Mouse (Mus musculus): ENCODE data around the gene Nrm. TPM values are rescaled to one million over a fixed set of nuclear protein-coding genes. Genes with fewer than 3 reads are reported as not detected.
"Not testable (repeated sequence)": the region's sequence is repeated elsewhere in the genome, so short reads cannot be mapped to it uniquely, and the experiment has no call there.

Nrm gene
- total RNA-seq, 1 experiment, result 24.7 TPM

- in situ Hi-C loops (cut with MboI; ENCODE audit: low sequenced_read_pairs in 2 of 2, unreplicated experiment in 2 of 2), result no loop called here
- Histone ChIP-seq H3K9ac (ENCODE audit: insufficient read depth, low read depth, low read length, poor library complexity, severe bottlenecking) (peak overlapping the region; percentile 87), H3K9me3 (ENCODE audit: control insufficient read depth, insufficient read depth, low read depth, low read length) (no peaks in the 10 kb centered on the region), H3K4me3 (ENCODE audit: insufficient read depth in 1 of 2, low read depth in 1 of 2, low read length in 2 of 2, poor library complexity in 1 of 2, severe bottlenecking in 1 of 2) (peak overlapping the region; percentile 88 to 96), H3K4me1 (ENCODE audit: control insufficient read depth in 2 of 2, insufficient read depth in 2 of 2, low read length in 2 of 2, poor library complexity in 1 of 2) (peaks cover 6 to 8% of the 10 kb centered on the region in 2 experiments; a peak in 3 of 4 replicates), H3K27ac (ENCODE audit: insufficient read depth, low read depth, low read length, poor library complexity, severe bottlenecking) (peak overlapping the region; percentile 83), H3K36me3 (ENCODE audit: control insufficient read depth, insufficient read depth, low read length, poor library complexity, severe bottlenecking) (peaks cover 35% of the 10 kb centered on the region)
- DNase-seq (ENCODE audit: low read depth, low spot score), result peak; percentile 91
- TF ChIP-seq ZNF384 (IDR thresholded peaks at IDR 0.05; ENCODE audit: low read depth, low read length), result no peak
- no peak for TF ChIP-seq CHD2 (IDR thresholded peaks at IDR 0.05; ENCODE audit: low read depth, low read length)
- no peak for TF ChIP-seq HCFC1 (IDR thresholded peaks at IDR 0.05; ENCODE audit: borderline replicate concordance, insufficient read depth, low read length)
- no peak for TF ChIP-seq MAFK (IDR thresholded peaks at IDR 0.05; ENCODE audit: insufficient read depth, low read depth, low read length)
- TF ChIP-seq ZC3H11A (IDR thresholded peaks at IDR 0.05; ENCODE audit: borderline replicate concordance, low read depth, low read length), result no peak
These were observed 24.1 kb upstream of the Nrm start for GRCm38 (mm10) chr17:35836991-35837422.

GRCm38 (mm10) chr17:35837487-35837886 lies 23.6 kb upstream of the Nrm start:
- H3K4me1 ChIP-seq (ENCODE audit: control insufficient read depth in 2 of 2, insufficient read depth in 2 of 2, low read length in 2 of 2, poor library complexity in 1 of 2), result peaks cover 7 to 8% of the 10 kb centered on the region in 2 experiments
- TF ChIP-seq CHD2 (IDR thresholded peaks at IDR 0.05; ENCODE audit: low read depth, low read length), result no peak
- no peak for TF ChIP-seq MAFK (IDR thresholded peaks at IDR 0.05; ENCODE audit: insufficient read depth, low read depth, low read length)
- no peak for TF ChIP-seq ZNF384 (IDR thresholded peaks at IDR 0.05; ENCODE audit: low read depth, low read length)
- TF ChIP-seq ZC3H11A (IDR thresholded peaks at IDR 0.05; ENCODE audit: borderline replicate concordance, low read depth, low read length), result no peak
- TF ChIP-seq HCFC1 (IDR thresholded peaks at IDR 0.05; ENCODE audit: borderline replicate concordance, insufficient read depth, low read length), result no peak
- in situ Hi-C loops (cut with MboI; ENCODE audit: low sequenced_read_pairs in 2 of 2, unreplicated experiment in 2 of 2), result no loop called here
- peak overlapping the region; percentile 83 for H3K27ac ChIP-seq (ENCODE audit: insufficient read depth, low read depth, low read length, poor library complexity, severe bottlenecking)
- H3K36me3 ChIP-seq (ENCODE audit: control insufficient read depth, insufficient read depth, low read length, poor library complexity, severe bottlenecking), result peaks cover 32% of the 10 kb centered on the region
- peak overlapping the region; percentile 74 for H3K9ac ChIP-seq (ENCODE audit: insufficient read depth, low read depth, low read length, poor library complexity, severe bottlenecking)
- DNase-seq (ENCODE audit: low read depth, low spot score), result no peak
- no peaks in the 10 kb centered on the region for H3K9me3 ChIP-seq (ENCODE audit: control insufficient read depth, insufficient read depth, low read depth, low read length)
- H3K4me3 ChIP-seq (ENCODE audit: insufficient read depth in 1 of 2, low read depth in 1 of 2, low read length in 2 of 2, poor library complexity in 1 of 2, severe bottlenecking in 1 of 2), result peak overlapping the region; percentile 88 to 96

- Histone ChIP-seq H3K36me3 (ENCODE audit: control insufficient read depth, insufficient read depth, low read length, poor library complexity, severe bottlenecking) (peaks cover 32% of the 10 kb centered on the region), H3K4me3 (ENCODE audit: insufficient read depth in 1 of 2, low read depth in 1 of 2, low read length in 2 of 2, poor library complexity in 1 of 2, severe bottlenecking in 1 of 2) (peak within 1 kb of the TSS; percentile 88 to 96), H3K27ac (ENCODE audit: insufficient read depth, low read depth, low read length, poor library complexity, severe bottlenecking) (peak within 1 kb of the TSS; percentile 83), H3K4me1 (ENCODE audit: control insufficient read depth in 2 of 2, insufficient read depth in 2 of 2, low read length in 2 of 2, poor library complexity in 1 of 2) (peaks cover 8 to 13% of the 10 kb centered on the region in 2 experiments), H3K9me3 (ENCODE audit: control insufficient read depth, insufficient read depth, low read depth, low read length) (no peaks in the 10 kb centered on the region), H3K9ac (ENCODE audit: insufficient read depth, low read depth, low read length, poor library complexity, severe bottlenecking) (peak within 1 kb of the TSS; percentile 74)
- peak; percentile 95 for DNase-seq (ENCODE audit: low read depth, low spot score)
- TF ChIP-seq CHD2 (IDR thresholded peaks at IDR 0.05; ENCODE audit: low read depth, low read length), result peak; percentile 57; the same call in 1 of the 2 replicates
- TF ChIP-seq ZC3H11A (IDR thresholded peaks at IDR 0.05; ENCODE audit: borderline replicate concordance, low read depth, low read length), result no peak
- TF ChIP-seq HCFC1 (IDR thresholded peaks at IDR 0.05; ENCODE audit: borderline replicate concordance, insufficient read depth, low read length), result peak; percentile 93
- in situ Hi-C loops (cut with MboI; ENCODE audit: low sequenced_read_pairs in 2 of 2, unreplicated experiment in 2 of 2), result no loop called here
These were observed 23.0 kb upstream of the Nrm start, which contains the start of gene Tubb5 for GRCm38 (mm10) chr17:35838122-35838544. TSS of gene Tubb5 (minus strand) at chr17:35838306.

GRCm38 (mm10) chr17:35838570-35838969 lies 22.5 kb upstream of the Nrm start:
- no peaks in the 10 kb centered on the region for H3K9me3 ChIP-seq (ENCODE audit: control insufficient read depth, insufficient read depth, low read depth, low read length)
- H3K4me3 ChIP-seq (ENCODE audit: insufficient read depth in 1 of 2, low read depth in 1 of 2, low read length in 2 of 2, poor library complexity in 1 of 2, severe bottlenecking in 1 of 2), result peak overlapping the region; percentile 62 to 96
- peak overlapping the region; percentile 58; the same call in 1 of the 2 replicates for H3K9ac ChIP-seq (ENCODE audit: insufficient read depth, low read depth, low read length, poor library complexity, severe bottlenecking)
- H3K36me3 ChIP-seq (ENCODE audit: control insufficient read depth, insufficient read depth, low read length, poor library complexity, severe bottlenecking), result peaks cover 32% of the 10 kb centered on the region
- in situ Hi-C loops (cut with MboI; ENCODE audit: low sequenced_read_pairs in 2 of 2, unreplicated experiment in 2 of 2), result no loop called here
- TF ChIP-seq MAFK (IDR thresholded peaks at IDR 0.05; ENCODE audit: insufficient read depth, low read depth, low read length) (peak; percentile 66; the same call in 1 of the 2 replicates), HCFC1 (IDR thresholded peaks at IDR 0.05; ENCODE audit: borderline replicate concordance, insufficient read depth, low read length) (no peak), CHD2 (IDR thresholded peaks at IDR 0.05; ENCODE audit: low read depth, low read length) (no peak)
- peak overlapping the region; percentile 64; the same call in 1 of the 2 replicates for H3K27ac ChIP-seq (ENCODE audit: insufficient read depth, low read depth, low read length, poor library complexity, severe bottlenecking)
- DNase-seq (ENCODE audit: low read depth, low spot score), result no peak
- peaks cover 8 to 13% of the 10 kb centered on the region in 2 experiments for H3K4me1 ChIP-seq (ENCODE audit: control insufficient read depth in 2 of 2, insufficient read depth in 2 of 2, low read length in 2 of 2, poor library complexity in 1 of 2)

- Histone ChIP-seq H3K4me1 (ENCODE audit: control insufficient read depth in 2 of 2, insufficient read depth in 2 of 2, low read length in 2 of 2, poor library complexity in 1 of 2) (peaks cover 8 to 13% of the 10 kb centered on the region in 2 experiments), H3K9ac (ENCODE audit: insufficient read depth, low read depth, low read length, poor library complexity, severe bottlenecking) (peak overlapping the region; percentile 58; the same call in 1 of the 2 replicates), H3K36me3 (ENCODE audit: control insufficient read depth, insufficient read depth, low read length, poor library complexity, severe bottlenecking) (peaks cover 28% of the 10 kb centered on the region), H3K4me3 (ENCODE audit: insufficient read depth in 1 of 2, low read depth in 1 of 2, low read length in 2 of 2, poor library complexity in 1 of 2, severe bottlenecking in 1 of 2) (peak overlapping the region; percentile 62 to 96; a peak in 2 of 4 replicates)
- H3K27ac ChIP-seq (ENCODE audit: insufficient read depth, low read depth, low read length, poor library complexity, severe bottlenecking); H3K9me3 ChIP-seq (ENCODE audit: control insufficient read depth, insufficient read depth, low read depth, low read length); DNase-seq (ENCODE audit: low read depth, low spot score); in situ Hi-C loops (cut with MboI; ENCODE audit: low sequenced_read_pairs in 2 of 2, unreplicated experiment in 2 of 2): not testable (repeated sequence)
These were observed 22.1 kb upstream of the Nrm start for GRCm38 (mm10) chr17:35839002-35839401.
